11 mouse cellular contexts compared by ENCODE assay signal in the genomic region with DNA sequence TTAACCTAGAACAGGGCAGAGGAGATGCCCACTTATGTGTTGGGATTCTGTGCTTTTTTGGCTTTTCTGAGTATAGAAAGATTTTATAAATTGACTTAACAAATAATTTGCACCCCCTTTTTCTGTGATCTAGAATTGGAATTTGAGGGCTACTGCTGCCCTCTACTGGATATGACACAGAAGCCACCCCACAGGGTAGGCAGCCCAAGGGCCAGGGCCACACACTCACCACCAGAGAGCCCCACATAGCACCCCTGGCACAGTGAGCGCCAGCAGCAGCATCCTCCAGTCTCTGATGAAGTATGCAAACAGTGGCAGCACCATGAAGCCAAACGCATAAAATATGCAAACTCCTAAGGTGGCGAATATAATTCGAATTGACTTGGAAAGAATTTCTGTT. TPM values are rescaled to one million over a fixed set of nuclear protein-coding genes. Genes with fewer than 3 reads are reported as not detected.
DNase-seq lines count a peak whose midpoint lies in the region; ATAC-seq and TF ChIP-seq lines count a peak whose summit lies in the region.
"Had no signal": no experiment of that assay in that cellular context is flagged by ENCODE, and none has a peak within 500 bp of the region (broad histone marks: within the 10 kb centered on the region; RNA-seq: fewer than 3 reads in every experiment).

No protein-coding gene starts in this region.

- TF ChIP-seq EP300 in ES-Bruce4 (IDR thresholded peaks at IDR 0.05; ENCODE audit: insufficient read depth, low read depth, low read length), result no peak

- 70% methylated on average over 4 of the region's 4 CpGs for WGBS in midbrain, embryonic 11.5 days

- DNase-seq in heart, postnatal 4 days, result peak; percentile 13
- no peak for DNase-seq in heart, adult 9 months (ENCODE audit: low spot score in 2 of 2)
- DNase-seq in 3T3-L1 (ENCODE audit: low read depth, low spot score), result peak; percentile 35
- no peak for DNase-seq in cerebellum, adult 9-11 months
- no peak for DNase-seq in midbrain, embryonic 11.5 days (ENCODE audit: low spot score, missing footprints)
- no peak for DNase-seq in spleen, postnatal 4 days (ENCODE audit: low spot score in 2 of 2)
- DNase-seq: cerebellum, adult 11-12 months had no signal

- H3K4me1 ChIP-seq in ES-Bruce4 (ENCODE audit: control insufficient read depth, insufficient read depth, low read length), result peaks cover 2% of the 10 kb centered on the region
- no peaks in the 10 kb centered on the region for H3K4me1 ChIP-seq in midbrain, embryonic 11.5 days (ENCODE audit: control insufficient read depth, insufficient read depth, low read length)
- H3K4me1 ChIP-seq: forebrain, embryonic 15.5 days; midbrain, embryonic 10.5 days had no signal

- TF ChIP-seq CTCF in ES-Bruce4 (IDR thresholded peaks at IDR 0.05; ENCODE audit: low read depth, low read length), result peak; percentile 54

- H3K9ac ChIP-seq in ES-Bruce4 (ENCODE audit: low read depth, poor library complexity, severe bottlenecking), result no peak overlapping the region
- H3K9ac ChIP-seq in midbrain, embryonic 11.5 days (ENCODE audit: low read length), result no peak overlapping the region
- H3K9ac ChIP-seq: forebrain, embryonic 15.5 days had no signal

- ATAC-seq in megakaryocyte, adult 5-6 weeks (ENCODE audit: poor library complexity, severe bottlenecking), result peak; percentile 52; the same call in 1 of the 2 replicates
- no peak for ATAC-seq in midbrain, embryonic 11.5 days (ENCODE audit: low FRiP score)
- ATAC-seq: forebrain, embryonic 15.5 days had no signal

- no peaks in the 10 kb centered on the region for H3K27me3 ChIP-seq in ES-Bruce4 (ENCODE audit: control insufficient read depth, insufficient read depth, low read length, poor library complexity, severe bottlenecking)
- no peaks in the 10 kb centered on the region for H3K27me3 ChIP-seq in midbrain, embryonic 11.5 days (ENCODE audit: control insufficient read depth, insufficient read depth, low read length)
- H3K27me3 ChIP-seq: forebrain, embryonic 15.5 days had no signal

- no peaks in the 10 kb centered on the region; the same call in 1 of the 2 replicates for H3K36me3 ChIP-seq in ES-Bruce4 (ENCODE audit: control insufficient read depth, insufficient read depth, low read length, poor library complexity, severe bottlenecking)
- H3K36me3 ChIP-seq in midbrain, embryonic 11.5 days (ENCODE audit: control insufficient read depth, insufficient read depth, low read length), result no peaks in the 10 kb centered on the region

- no peak overlapping the region for H3K27ac ChIP-seq in ES-Bruce4 (ENCODE audit: insufficient read depth, low read length)
- no peak overlapping the region for H3K27ac ChIP-seq in midbrain, embryonic 11.5 days (ENCODE audit: low read depth, low read length)
- H3K27ac ChIP-seq: forebrain, embryonic 15.5 days; midbrain, embryonic 10.5 days had no signal

- no peak overlapping the region for H3K4me2 ChIP-seq in midbrain, embryonic 11.5 days
- H3K4me2 ChIP-seq: forebrain, embryonic 15.5 days had no signal

- no peak overlapping the region for H3K4me3 ChIP-seq in ES-Bruce4 (ENCODE audit: low read depth, low read length)
- no peak overlapping the region for H3K4me3 ChIP-seq in midbrain, embryonic 11.5 days (ENCODE audit: low read depth, low read length)
- H3K4me3 ChIP-seq: forebrain, embryonic 15.5 days; midbrain, embryonic 10.5 days had no signal

- no peak for TF ChIP-seq POLR2A in ES-Bruce4 (IDR thresholded peaks at IDR 0.05; ENCODE audit: insufficient read depth, low read length)

- H3K9me3 ChIP-seq in ES-Bruce4 (replicated peaks; ENCODE audit: control insufficient read depth, insufficient read depth, low read length, poor library complexity, severe bottlenecking), result no peaks in the 10 kb centered on the region
- H3K9me3 ChIP-seq in midbrain, embryonic 11.5 days (ENCODE audit: control insufficient read depth, low read length), result no peaks in the 10 kb centered on the region
- H3K9me3 ChIP-seq: forebrain, embryonic 15.5 days; midbrain, embryonic 10.5 days had no signal

RNA-seq across cellular contexts. Expression of a gene that starts 15.7 kb away (rescaled TPM):
- 1 to 10 TPM in 1 of 2 experiments, under 1 TPM in 1; 0.32 to 1.6 TPM for total RNA-seq in heart, postnatal 4 days (2021)
- 1.1 and 2.8 TPM in 2 replicates for polyA plus RNA-seq in ES-Bruce4 (2011; ENCODE audit: insufficient read depth, insufficient read length, low read depth, missing spikeins)
- 0.25 and 0.84 TPM in 2 replicates for total RNA-seq in megakaryocyte, adult 5-6 weeks (2015)
- 0.70 TPM in 1 of 2 replicates, not detected in the other for total RNA-seq in megakaryocyte, adult 5-6 weeks (2017)
- 0.25 TPM in 1 of 2 replicates, not detected in the other for polyA plus RNA-seq in midbrain, embryonic 11.5 days (2014; fragmentation: Nextera tagmentation; extraction: Ambion mirVana)
- polyA plus RNA-seq: forebrain, embryonic 15.5 days had no signal

RNA-seq across cellular contexts. Expression of a gene that starts 16.8 kb away (rescaled TPM):
- 10 to 100 TPM; 13.3 to 15.0 TPM for total RNA-seq in heart, postnatal 4 days (2021)
- 7.0 and 7.7 TPM in 2 replicates for polyA plus RNA-seq in ES-Bruce4 (2011; ENCODE audit: insufficient read depth, insufficient read length, low read depth, missing spikeins)
- 4.7 and 5.5 TPM in 2 replicates for total RNA-seq in megakaryocyte, adult 5-6 weeks (2015)
- total RNA-seq in megakaryocyte, adult 5-6 weeks (2017), result 4.6 and 6.6 TPM in 2 replicates
- 7.9 and 8.1 TPM in 2 replicates for polyA plus RNA-seq in midbrain, embryonic 11.5 days (2014; fragmentation: Nextera tagmentation; extraction: Ambion mirVana)

Comparison
In these comparisons a context has a peak if more than half of its experiments do, and no peak if none do; other contexts are left out.
1. DNase-seq: peak in heart, postnatal 4 days (single experiment) and 3T3-L1 (single experiment); none in heart, adult 9 months (0 of 2), cerebellum, adult 9-11 months (single experiment), midbrain, embryonic 11.5 days (single experiment) and spleen, postnatal 4 days (0 of 2).